Mouse (Mus musculus): ENCODE results near the gene Camkv. TPM values are rescaled to one million over a fixed set of nuclear protein-coding genes. Genes with fewer than 3 reads are reported as not detected.

Camkv gene
- total RNA-seq (2021), result under 1 TPM; 0.26 to 0.34 TPM
- long read RNA-seq, experiment 1, partial matches to known transcripts, result 0 of 1 reads
- long read RNA-seq, experiment 1, other reads (novel, unspliced or antisense), result 1 of 1 reads
- long read RNA-seq, experiment 2, result 0 reads

- no peak for DNase-seq (ENCODE audit: low spot score)
These were observed at the start of gene Camkv for GRCm38 (mm10) chr9:107935374-107935773. Camkv (plus strand) TSS chr9:107935674.

- DNase-seq (ENCODE audit: low spot score), result peak; percentile 91
These were observed 47.6 kb upstream of the Camkv start, which contains the start of gene Mon1a for GRCm38 (mm10) chr9:107887804-107888266. Mon1a (plus strand) TSS chr9:107888151.

GRCm38 (mm10) chr9:107888267-107888850 lies 47.1 kb upstream of the Camkv start:
- DNase-seq (ENCODE audit: low spot score), result no peak

GRCm38 (mm10) chr9:107890260-107890659 lies 45.2 kb upstream of the Camkv start:
- DNase-seq (ENCODE audit: low spot score), result no peak

- DNase-seq (ENCODE audit: low spot score), result no peak
These were observed 44.5 kb upstream of the Camkv start for GRCm38 (mm10) chr9:107891023-107891422.

- no peak for DNase-seq (ENCODE audit: low spot score)
These were observed 36.9 kb upstream of the Camkv start for GRCm38 (mm10) chr9:107898563-107898962.

GRCm38 (mm10) chr9:107899855-107900254 lies 35.6 kb upstream of the Camkv start:
- DNase-seq (ENCODE audit: low spot score), result no peak

- no peak for DNase-seq (ENCODE audit: low spot score)
These were observed 34.4 kb upstream of the Camkv start for GRCm38 (mm10) chr9:107900840-107901626.

- no peak for DNase-seq (ENCODE audit: low spot score)
These were observed 33.9 kb upstream of the Camkv start for GRCm38 (mm10) chr9:107901627-107901914.

- peak; percentile 92 for DNase-seq (ENCODE audit: low spot score)
These were observed 30.7 kb upstream of the Camkv start for GRCm38 (mm10) chr9:107904726-107905125.

- peak; percentile 79 for DNase-seq (ENCODE audit: low spot score)
These were observed 29.1 kb upstream of the Camkv start, which contains the start of gene Mst1r for GRCm38 (mm10) chr9:107906252-107906966. Mst1r (plus strand) TSS chr9:107906873.

GRCm38 (mm10) chr9:107906967-107907800 lies 28.3 kb upstream of the Camkv start:
- no peak for DNase-seq (ENCODE audit: low spot score)

- DNase-seq (ENCODE audit: low spot score), result no peak
These were observed 27.7 kb upstream of the Camkv start for GRCm38 (mm10) chr9:107907801-107908120.

GRCm38 (mm10) chr9:107908410-107909158 lies 26.9 kb upstream of the Camkv start:
- peak; percentile 61 for DNase-seq (ENCODE audit: low spot score)

- DNase-seq (ENCODE audit: low spot score), result no peak
These were observed 25.3 kb upstream of the Camkv start for GRCm38 (mm10) chr9:107910025-107910769.

GRCm38 (mm10) chr9:107914764-107915420 lies 20.6 kb upstream of the Camkv start:
- DNase-seq (ENCODE audit: low spot score), result no peak

- DNase-seq (ENCODE audit: low spot score), result no peak
These were observed 17.4 kb upstream of the Camkv start for GRCm38 (mm10) chr9:107917895-107918608.

- DNase-seq (ENCODE audit: low spot score), result no peak
These were observed 16.6 kb upstream of the Camkv start for GRCm38 (mm10) chr9:107918884-107919283.

GRCm38 (mm10) chr9:107919441-107919840 lies 16.0 kb upstream of the Camkv start:
- no peak for DNase-seq (ENCODE audit: low spot score)

Measured in gastrocnemius, adult 18-20 months (tissue).